Mouse (Mus musculus): Measurements from ENCODE around the gene Cox7a2l. TPM values are rescaled to one million over a fixed set of nuclear protein-coding genes. Genes with fewer than 3 reads are reported as not detected.

Cox7a2l gene
- total RNA-seq (2021) = 142 and 170 TPM in 2 replicates
- long read RNA-seq, transcript Cox7a2l-202 (4 exons, 1,129 nt) = minor isoform, 7 of 98 reads
- long read RNA-seq, transcript Cox7a2l-201 (3 exons, 1,076 nt) = major isoform, 68 of 98 reads
- long read RNA-seq, partial matches to known transcripts = 1 of 98 reads
- long read RNA-seq, other reads (novel, unspliced or antisense) = 22 of 98 reads

GRCm38 (mm10) chr17:83517280-83518015 is at the start of gene Cox7a2l:
Gene Cox7a2l (minus strand): TSS chr17:83517330.
- no peak for DNase-seq

GRCm38 (mm10) chr17:83565506-83565905 is 48.4 kb upstream of the Cox7a2l start:
- no peak for DNase-seq

GRCm38 (mm10) chr17:83564119-83564820 is 47.1 kb upstream of the Cox7a2l start:
- DNase-seq = no peak

GRCm38 (mm10) chr17:83563703-83564111 is 46.6 kb upstream of the Cox7a2l start:
- peak; percentile 58 for DNase-seq

GRCm38 (mm10) chr17:83562153-83563010 is 45.3 kb upstream of the Cox7a2l start:
- DNase-seq = no peak

GRCm38 (mm10) chr17:83559081-83559480 is 42.0 kb upstream of the Cox7a2l start:
- no peak for DNase-seq

- no peak for DNase-seq
These were observed 38.7 kb upstream of the Cox7a2l start for GRCm38 (mm10) chr17:83555836-83556235.

GRCm38 (mm10) chr17:83554997-83555396 is 37.9 kb upstream of the Cox7a2l start:
- DNase-seq = no peak

- DNase-seq = peak; percentile 8
These were observed 31.5 kb upstream of the Cox7a2l start for GRCm38 (mm10) chr17:83548501-83549233.

- DNase-seq = no peak
These were observed 30.0 kb upstream of the Cox7a2l start for GRCm38 (mm10) chr17:83547145-83547544.

GRCm38 (mm10) chr17:83545756-83546742 is 28.9 kb upstream of the Cox7a2l start:
- DNase-seq = peak; percentile 30

- no peak for DNase-seq
These were observed 28.1 kb upstream of the Cox7a2l start for GRCm38 (mm10) chr17:83545259-83545658.

- DNase-seq = no peak
These were observed 25.3 kb upstream of the Cox7a2l start for GRCm38 (mm10) chr17:83542424-83542823.

GRCm38 (mm10) chr17:83539262-83540037 is 22.3 kb upstream of the Cox7a2l start:
- DNase-seq = no peak

GRCm38 (mm10) chr17:83538694-83539093 is 21.6 kb upstream of the Cox7a2l start:
- DNase-seq = no peak

- DNase-seq = no peak
These were observed 21.0 kb upstream of the Cox7a2l start for GRCm38 (mm10) chr17:83538141-83538540.

GRCm38 (mm10) chr17:83533150-83533549 is 16.0 kb upstream of the Cox7a2l start:
- no peak for DNase-seq

- peak; percentile 33 for DNase-seq
These were observed 10.7 kb upstream of the Cox7a2l start for GRCm38 (mm10) chr17:83527651-83528381.
